Mouse (Mus musculus): ENCODE measurements at regions not wholly inside any gene's neighbourhood (a gene's known extent, or its start where the extent isn't known, plus 50 kb on each side); places are given as distances from the start of the nearest gene placed in this dataset.

DNA sequence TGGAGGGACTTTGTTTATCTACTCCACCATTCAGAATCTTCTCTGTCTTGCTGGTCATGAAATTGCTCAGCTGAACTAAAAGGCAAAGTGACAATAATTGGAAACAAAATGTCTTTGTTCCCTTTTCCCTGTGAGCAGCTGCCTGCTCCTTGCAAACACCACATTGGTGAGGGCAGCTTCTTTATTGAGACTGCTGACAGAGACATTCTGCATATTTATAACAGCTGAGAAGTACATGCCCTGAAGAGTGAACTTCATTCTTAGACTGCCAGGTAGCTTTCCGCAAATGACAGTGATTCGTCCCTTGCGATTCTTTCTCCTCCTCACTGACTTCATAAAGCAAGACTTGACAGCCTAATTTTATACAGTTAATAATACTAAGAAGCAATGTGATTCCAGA, 237.0 kb downstream of the Cps1 start:
- no peak for ATAC-seq (ENCODE audit: low read depth)
- WGBS = 46% methylated on average over 3 of the region's 3 CpGs

DNA sequence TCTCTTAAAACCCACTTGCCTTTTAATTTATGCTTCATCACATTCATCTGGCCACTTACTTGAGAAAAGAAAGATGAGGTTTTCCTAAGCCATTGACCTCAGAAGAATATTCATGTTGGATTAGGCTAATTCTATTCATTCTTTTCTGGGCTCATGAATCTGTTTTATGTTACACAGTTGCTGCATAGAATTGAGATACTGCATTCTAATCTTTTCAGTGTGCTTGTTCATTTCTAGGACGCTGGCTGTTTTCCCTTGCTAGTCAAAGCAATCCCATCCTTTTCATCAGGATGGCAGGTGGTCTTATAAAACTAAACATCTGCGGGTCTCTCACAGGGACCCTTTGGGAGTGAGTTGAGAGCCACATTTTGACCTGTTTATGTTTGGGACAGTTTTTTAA, 243.2 kb downstream of the Cps1 start:
- no peaks in the 10 kb centered on the region for H3K36me3 ChIP-seq
- no peaks in the 10 kb centered on the region for H3K27me3 ChIP-seq
- H3K4me2 ChIP-seq = no peak overlapping the region
- H3K4me3 ChIP-seq = no peak overlapping the region
- no peak overlapping the region for H3K9ac ChIP-seq
- WGBS = 16% methylated on average over 2 of the region's 2 CpGs
- no peak overlapping the region for H3K27ac ChIP-seq (replicated peaks)
- no peaks in the 10 kb centered on the region for H3K9me3 ChIP-seq
- ATAC-seq (ENCODE audit: low read depth) = no peak
- H3K4me1 ChIP-seq (replicated peaks) = peaks cover 13% of the 10 kb centered on the region

More for the DNA sequence above, 237.0 kb downstream of the Cps1 start:
- Histone ChIP-seq H3K27me3 (no peaks in the 10 kb centered on the region), H3K4me2 (no peak overlapping the region), H3K9ac (no peak overlapping the region), H3K4me3 (no peak overlapping the region), H3K4me1 (replicated peaks) (peaks cover 7% of the 10 kb centered on the region), H3K27ac (replicated peaks) (no peak overlapping the region), H3K36me3 (no peaks in the 10 kb centered on the region), H3K9me3 (no peaks in the 10 kb centered on the region)

GRCm38 (mm10) chr1:67366485-67366884, 243.7 kb downstream of the Cps1 start:
- peak; percentile 40; the same call in 1 of the 2 replicates for ATAC-seq (ENCODE audit: low read depth)
- no peak overlapping the region for H3K4me2 ChIP-seq
- WGBS = 33% methylated on average over 4 of the region's 4 CpGs

GRCm38 (mm10) chr1:67382366-67382765, 259.5 kb downstream of the Cps1 start:
- no peak overlapping the region for H3K9ac ChIP-seq
- H3K27me3 ChIP-seq = no peaks in the 10 kb centered on the region
- H3K9me3 ChIP-seq = no peaks in the 10 kb centered on the region
- WGBS = 89% methylated on average over 1 of the region's 1 CpGs
- peaks cover 8% of the 10 kb centered on the region; the same call in 1 of the 2 replicates for H3K4me1 ChIP-seq (replicated peaks)
- no peak overlapping the region for H3K4me3 ChIP-seq
- H3K4me2 ChIP-seq = no peak overlapping the region
- H3K36me3 ChIP-seq = no peaks in the 10 kb centered on the region
- no peak overlapping the region for H3K27ac ChIP-seq (replicated peaks)
- ATAC-seq (ENCODE audit: low read depth) = no peak

More at GRCm38 (mm10) chr1:67366485-67366884, 243.7 kb downstream of the Cps1 start:
- H3K4me1 ChIP-seq (replicated peaks) = peaks cover 13% of the 10 kb centered on the region
- no peak overlapping the region for H3K4me3 ChIP-seq
- no peaks in the 10 kb centered on the region for H3K36me3 ChIP-seq
- H3K9me3 ChIP-seq = no peaks in the 10 kb centered on the region
- no peak overlapping the region for H3K27ac ChIP-seq (replicated peaks)
- H3K27me3 ChIP-seq = no peaks in the 10 kb centered on the region
- H3K9ac ChIP-seq = no peak overlapping the region

- no peaks in the 10 kb centered on the region for H3K9me3 ChIP-seq
- peaks cover 8% of the 10 kb centered on the region; the same call in 1 of the 2 replicates for H3K4me1 ChIP-seq (replicated peaks)
- H3K27ac ChIP-seq (replicated peaks) = no peak overlapping the region
- H3K4me2 ChIP-seq = no peak overlapping the region
- H3K27me3 ChIP-seq = no peaks in the 10 kb centered on the region
- no peaks in the 10 kb centered on the region for H3K36me3 ChIP-seq
- ATAC-seq (ENCODE audit: low read depth) = peak; percentile 86
- H3K9ac ChIP-seq = no peak overlapping the region
- H3K4me3 ChIP-seq = no peak overlapping the region
Measured at GRCm38 (mm10) chr1:67385377-67385776, 262.6 kb downstream of the Cps1 start.

- Histone ChIP-seq H3K9ac (no peak overlapping the region), H3K27ac (replicated peaks) (no peak overlapping the region), H3K36me3 (no peaks in the 10 kb centered on the region), H3K4me3 (no peak overlapping the region), H3K4me1 (replicated peaks) (peaks cover 8% of the 10 kb centered on the region; the same call in 1 of the 2 replicates), H3K9me3 (no peaks in the 10 kb centered on the region), H3K4me2 (no peak overlapping the region), H3K27me3 (no peaks in the 10 kb centered on the region)
- no peak for ATAC-seq (ENCODE audit: low read depth)
- 85% methylated on average over 3 of the region's 3 CpGs for WGBS
Measured at GRCm38 (mm10) chr1:67386877-67387276, 264.1 kb downstream of the Cps1 start.

- Histone ChIP-seq H3K27me3 (no peaks in the 10 kb centered on the region), H3K9ac (no peak overlapping the region), H3K27ac (replicated peaks) (no peak overlapping the region), H3K4me1 (replicated peaks) (no peaks in the 10 kb centered on the region), H3K4me3 (no peak overlapping the region), H3K9me3 (no peaks in the 10 kb centered on the region), H3K4me2 (no peak overlapping the region), H3K36me3 (no peaks in the 10 kb centered on the region)
- ATAC-seq (ENCODE audit: low read depth) = peak; percentile 56; the same call in 1 of the 2 replicates
- 72% methylated on average over 10 of the region's 10 CpGs for WGBS
Measured at GRCm38 (mm10) chr1:67397757-67398446, 275.1 kb downstream of the Cps1 start.

- no peaks in the 10 kb centered on the region for H3K4me1 ChIP-seq (replicated peaks)
- WGBS = 90% methylated on average over 6 of the region's 6 CpGs
- H3K9ac ChIP-seq = no peak overlapping the region
- no peak overlapping the region for H3K27ac ChIP-seq (replicated peaks)
- H3K36me3 ChIP-seq = no peaks in the 10 kb centered on the region
- no peak overlapping the region for H3K4me3 ChIP-seq
- no peak for ATAC-seq (ENCODE audit: low read depth)
- no peaks in the 10 kb centered on the region for H3K27me3 ChIP-seq
- H3K9me3 ChIP-seq = no peaks in the 10 kb centered on the region
- H3K4me2 ChIP-seq = no peak overlapping the region
Measured at GRCm38 (mm10) chr1:67409531-67409930, 286.7 kb downstream of the Cps1 start.

DNA sequence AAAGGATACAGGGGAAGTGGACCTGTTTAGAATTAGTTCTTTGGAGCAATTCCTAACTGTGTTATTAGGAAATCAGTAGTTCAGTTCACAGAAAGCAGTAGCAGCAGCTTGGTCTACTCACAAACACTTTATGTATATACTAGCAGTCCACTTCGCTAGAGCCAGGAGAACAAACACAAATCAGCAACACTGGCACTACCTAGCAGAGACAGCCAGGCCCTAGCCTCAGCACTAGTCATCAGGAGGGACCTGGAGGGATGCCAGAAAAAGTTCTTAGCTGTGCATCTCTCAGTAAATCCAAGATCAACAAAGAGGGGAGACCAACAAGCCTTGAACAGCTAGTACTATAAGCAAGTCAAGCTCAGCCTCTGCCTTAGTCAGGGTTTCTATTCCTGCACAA, 294.4 kb downstream of the Cps1 start:
- H3K4me2 ChIP-seq = no peak overlapping the region
- no peak overlapping the region for H3K27ac ChIP-seq (replicated peaks)
- no peaks in the 10 kb centered on the region for H3K4me1 ChIP-seq (replicated peaks)
- ATAC-seq (ENCODE audit: low read depth) = no peak
- WGBS = 86% methylated on average over 1 of the region's 1 CpGs
- H3K9ac ChIP-seq = no peak overlapping the region
- no peaks in the 10 kb centered on the region for H3K36me3 ChIP-seq
- H3K4me3 ChIP-seq = no peak overlapping the region
- no peaks in the 10 kb centered on the region for H3K9me3 ChIP-seq
- no peaks in the 10 kb centered on the region for H3K27me3 ChIP-seq

DNA sequence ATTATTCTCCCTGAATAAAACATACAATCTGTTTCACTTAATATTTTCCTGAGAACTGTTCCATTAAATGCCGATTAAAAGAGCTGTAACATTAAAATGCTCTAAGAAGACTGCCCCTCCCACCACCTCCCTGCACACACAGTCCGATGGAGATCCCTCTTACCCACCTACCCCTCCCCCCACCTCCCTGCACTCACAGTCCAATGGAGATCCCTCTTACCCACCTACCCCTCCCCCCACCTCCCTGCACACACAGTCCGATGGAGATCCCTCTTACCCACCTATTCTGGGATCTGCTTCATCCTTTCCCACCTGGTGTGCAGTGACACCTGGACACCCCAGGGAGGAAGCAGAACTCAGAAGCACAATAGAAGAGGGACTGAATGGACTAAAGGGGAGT, 305.6 kb downstream of the Cps1 start:
- no peak overlapping the region for H3K27ac ChIP-seq (replicated peaks)
- no peak for ATAC-seq (ENCODE audit: low read depth)
- WGBS = 50% methylated on average over 3 of the region's 3 CpGs

GRCm38 (mm10) chr1:67450831-67451230, 328.0 kb downstream of the Cps1 start:
- no peaks in the 10 kb centered on the region for H3K36me3 ChIP-seq
- no peak overlapping the region for H3K9ac ChIP-seq
- H3K27me3 ChIP-seq = no peaks in the 10 kb centered on the region
- H3K9me3 ChIP-seq = no peaks in the 10 kb centered on the region
- H3K27ac ChIP-seq (replicated peaks) = no peak overlapping the region
- 83% methylated on average over 2 of the region's 2 CpGs for WGBS
- H3K4me2 ChIP-seq = no peak overlapping the region
- no peak overlapping the region for H3K4me3 ChIP-seq
- no peak for ATAC-seq (ENCODE audit: low read depth)
- no peaks in the 10 kb centered on the region for H3K4me1 ChIP-seq (replicated peaks)

More for the DNA sequence above, 305.6 kb downstream of the Cps1 start:
- Histone ChIP-seq H3K36me3 (no peaks in the 10 kb centered on the region), H3K27me3 (no peaks in the 10 kb centered on the region), H3K4me1 (replicated peaks) (peaks cover 12% of the 10 kb centered on the region), H3K9me3 (no peaks in the 10 kb centered on the region), H3K4me3 (no peak overlapping the region), H3K9ac (no peak overlapping the region), H3K4me2 (no peak overlapping the region)

GRCm38 (mm10) chr1:67464203-67464602, 341.4 kb downstream of the Cps1 start:
- no peaks in the 10 kb centered on the region for H3K27me3 ChIP-seq
- H3K4me2 ChIP-seq = no peak overlapping the region
- ATAC-seq (ENCODE audit: low read depth) = no peak
- no peaks in the 10 kb centered on the region for H3K9me3 ChIP-seq
- no peak overlapping the region for H3K4me3 ChIP-seq
- peaks cover 15% of the 10 kb centered on the region for H3K4me1 ChIP-seq (replicated peaks)
- H3K9ac ChIP-seq = no peak overlapping the region
- H3K36me3 ChIP-seq = no peaks in the 10 kb centered on the region
- H3K27ac ChIP-seq (replicated peaks) = no peak overlapping the region; the same call in 1 of the 2 replicates
- WGBS = 17% methylated on average over 2 of the region's 2 CpGs

DNA sequence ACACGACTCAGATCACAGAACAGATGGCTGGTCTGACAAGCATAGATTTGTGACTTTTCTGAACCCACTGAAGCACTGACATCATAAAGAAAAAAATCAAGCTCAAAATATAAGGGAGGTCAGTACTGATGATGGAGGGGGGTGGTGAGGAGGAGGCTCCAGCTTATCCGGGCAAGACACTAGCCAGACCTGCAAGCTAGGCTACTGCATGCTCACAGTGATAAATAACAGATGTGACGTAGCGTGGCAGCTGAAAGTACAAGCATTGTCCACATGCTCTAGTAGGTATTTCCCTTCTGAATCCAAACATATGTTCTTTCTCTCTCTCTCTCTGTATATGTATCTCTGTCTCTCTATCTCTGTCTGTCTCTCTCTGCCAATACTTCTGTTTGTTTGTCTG, 342.7 kb downstream of the Cps1 start:
- H3K4me1 ChIP-seq (replicated peaks) = peaks cover 15% of the 10 kb centered on the region
- no peak overlapping the region for H3K4me3 ChIP-seq
- H3K36me3 ChIP-seq = no peaks in the 10 kb centered on the region
- H3K27ac ChIP-seq (replicated peaks) = no peak overlapping the region
- 51% methylated on average over 4 of the region's 4 CpGs for WGBS
- no peak overlapping the region for H3K9ac ChIP-seq
- H3K9me3 ChIP-seq = no peaks in the 10 kb centered on the region
- H3K27me3 ChIP-seq = no peaks in the 10 kb centered on the region
- H3K4me2 ChIP-seq = no peak overlapping the region
- ATAC-seq (ENCODE audit: low read depth) = no peak
